Mouse (Mus musculus) megakaryocyte, adult 5-6 weeks (primary cell): ENCODE results near the gene Atp6v1g3. TPM values are rescaled to one million over a fixed set of nuclear protein-coding genes. Genes with fewer than 3 reads are reported as not detected.
A peak's percentile ranks its signal among the peaks of the same experiment; 100 is the strongest.

Source experiments
- ATAC-seq: 2 replicates; pipeline ENCODE4 v1.8.0; 2016; ENCODE audit warnings: mild to moderate bottlenecking, inconsistent platforms; ENCODE audit not compliant: poor library complexity, severe bottlenecking
- total RNA-seq, 2 experiments: library from RNA; stranded (forward) in 1 of 2; stranded (reverse) in 1 of 2; fragments of 153-499, 151-499 nt in 1 of 2; fragments of 221-1000, 200-1000 nt in 1 of 2; gene quantifications; 2 replicates each; pipeline versions ENCODE4 v1.2.3 to v1.2.4; 2015 to 2017

Gene Atp6v1g3
- total RNA-seq, 2 experiments from 2014 or later: not detected

GRCm38 (mm10) chr1:138288721-138289120, 15.2 kb downstream of the Atp6v1g3 start:
- ATAC-seq: no peak

GRCm38 (mm10) chr1:138289455-138290425, 16.2 kb downstream of the Atp6v1g3 start:
- peak; percentile 33; the same call in 1 of the 2 replicates for ATAC-seq

- ATAC-seq: peak; percentile 79
These were observed 17.9 kb downstream of the Atp6v1g3 start for GRCm38 (mm10) chr1:138291463-138291862.

- no peak for ATAC-seq
These were observed 20.9 kb downstream of the Atp6v1g3 start for GRCm38 (mm10) chr1:138294487-138294886.

- ATAC-seq: no peak
These were observed 24.6 kb downstream of the Atp6v1g3 start for GRCm38 (mm10) chr1:138298156-138298555.

GRCm38 (mm10) chr1:138299576-138299975, 26.0 kb downstream of the Atp6v1g3 start:
- peak; percentile 25 for ATAC-seq

GRCm38 (mm10) chr1:138301920-138302319, 28.4 kb downstream of the Atp6v1g3 start:
- ATAC-seq: no peak

GRCm38 (mm10) chr1:138302756-138303155, 29.2 kb downstream of the Atp6v1g3 start:
- no peak for ATAC-seq

- peak; percentile 64 for ATAC-seq
These were observed 29.8 kb downstream of the Atp6v1g3 start for GRCm38 (mm10) chr1:138303296-138303695.

- ATAC-seq: peak; percentile 68
These were observed 30.8 kb downstream of the Atp6v1g3 start for GRCm38 (mm10) chr1:138304141-138304915.

- ATAC-seq: peak; percentile 91
These were observed 49.1 kb downstream of the Atp6v1g3 start for GRCm38 (mm10) chr1:138322657-138323056.

- peak; percentile 84 for ATAC-seq
These were observed 49.6 kb downstream of the Atp6v1g3 start for GRCm38 (mm10) chr1:138323076-138323630.

- ATAC-seq: no peak
These were observed 52.6 kb downstream of the Atp6v1g3 start for GRCm38 (mm10) chr1:138326091-138326490.

- no peak for ATAC-seq
These were observed 53.0 kb downstream of the Atp6v1g3 start for GRCm38 (mm10) chr1:138326566-138326965.

- ATAC-seq: peak; percentile 23; the same call in 1 of the 2 replicates
These were observed 54.1 kb downstream of the Atp6v1g3 start for GRCm38 (mm10) chr1:138327466-138328245.

GRCm38 (mm10) chr1:138328320-138328719, 54.8 kb downstream of the Atp6v1g3 start:
- peak; percentile 74 for ATAC-seq

GRCm38 (mm10) chr1:138330556-138330955, 57.0 kb downstream of the Atp6v1g3 start:
- no peak for ATAC-seq

- no peak for ATAC-seq
These were observed 58.1 kb downstream of the Atp6v1g3 start for GRCm38 (mm10) chr1:138331596-138331995.

- ATAC-seq: no peak
These were observed 61.2 kb downstream of the Atp6v1g3 start for GRCm38 (mm10) chr1:138334701-138335100.

GRCm38 (mm10) chr1:138337417-138337816, 63.9 kb downstream of the Atp6v1g3 start:
- no peak for ATAC-seq
